Mouse (Mus musculus): Measurements from ENCODE around the gene Fam110a. TPM values are rescaled to one million over a fixed set of nuclear protein-coding genes. Genes with fewer than 3 reads are reported as not detected.
A peak's percentile ranks its signal among the peaks of the same experiment; 100 is the strongest.

Gene Fam110a
- polyA plus RNA-seq, 1 experiment from 2014 or later, result 87.5 TPM

- Histone ChIP-seq H3K4me2 (replicated peaks; ENCODE audit: low read depth, low read length) (no peak overlapping the region; the same call in 1 of the 2 replicates), H3K27me3 (ENCODE audit: control insufficient read depth, insufficient read depth, low read length) (no peaks in the 10 kb centered on the region), H3K9ac (ENCODE audit: low read depth, low read length) (no peak overlapping the region), H3K4me1 (replicated peaks; ENCODE audit: control insufficient read depth, insufficient read depth, low read length) (peaks cover 5% of the 10 kb centered on the region; the same call in 1 of the 2 replicates), H3K27ac (ENCODE audit: low read depth, low read length) (no peak overlapping the region), H3K9me3 (ENCODE audit: control insufficient read depth, low read length) (no peaks in the 10 kb centered on the region), H3K36me3 (ENCODE audit: control insufficient read depth, insufficient read depth, low read length) (no peaks in the 10 kb centered on the region), H3K4me3 (ENCODE audit: low read depth, low read length) (no peak overlapping the region)
- no peak for DNase-seq (ENCODE audit: low spot score)
- 91% methylated on average over 4 of the region's 4 CpGs for WGBS
- no peak for ATAC-seq (ENCODE audit: low FRiP score)
Measured at GRCm38 (mm10) chr2:151977689-151978440, 2.2 kb downstream of the Fam110a start.

- 78% methylated on average over 3 of the region's 3 CpGs for WGBS
- no peak overlapping the region for H3K9ac ChIP-seq (ENCODE audit: low read depth, low read length)
Measured at GRCm38 (mm10) chr2:151976067-151976466, 4.0 kb downstream of the Fam110a start.

GRCm38 (mm10) chr2:151975295-151975694 is 4.7 kb downstream of the Fam110a start:
- 86% methylated on average over 5 of the region's 5 CpGs for WGBS
- H3K36me3 ChIP-seq (ENCODE audit: control insufficient read depth, insufficient read depth, low read length), result no peaks in the 10 kb centered on the region
- peaks cover 14% of the 10 kb centered on the region for H3K4me1 ChIP-seq (replicated peaks; ENCODE audit: control insufficient read depth, insufficient read depth, low read length)
- no peaks in the 10 kb centered on the region for H3K27me3 ChIP-seq (ENCODE audit: control insufficient read depth, insufficient read depth, low read length)
- no peaks in the 10 kb centered on the region for H3K9me3 ChIP-seq (ENCODE audit: control insufficient read depth, low read length)
- H3K4me2 ChIP-seq (replicated peaks; ENCODE audit: low read depth, low read length), result no peak overlapping the region
- ATAC-seq (ENCODE audit: low FRiP score), result no peak
- no peak for DNase-seq (ENCODE audit: low spot score)
- no peak overlapping the region for H3K4me3 ChIP-seq (ENCODE audit: low read depth, low read length)
- no peak overlapping the region for H3K9ac ChIP-seq (ENCODE audit: low read depth, low read length)
- no peak overlapping the region for H3K27ac ChIP-seq (ENCODE audit: low read depth, low read length)

More at GRCm38 (mm10) chr2:151976067-151976466, 4.0 kb downstream of the Fam110a start:
- H3K36me3 ChIP-seq (ENCODE audit: control insufficient read depth, insufficient read depth, low read length), result no peaks in the 10 kb centered on the region
- H3K27ac ChIP-seq (ENCODE audit: low read depth, low read length), result no peak overlapping the region
- ATAC-seq (ENCODE audit: low FRiP score) (no peak), DNase-seq (ENCODE audit: low spot score) (no peak)
- no peaks in the 10 kb centered on the region for H3K27me3 ChIP-seq (ENCODE audit: control insufficient read depth, insufficient read depth, low read length)
- H3K4me2 ChIP-seq (replicated peaks; ENCODE audit: low read depth, low read length), result no peak overlapping the region
- H3K9me3 ChIP-seq (ENCODE audit: control insufficient read depth, low read length), result no peaks in the 10 kb centered on the region
- H3K4me1 ChIP-seq (replicated peaks; ENCODE audit: control insufficient read depth, insufficient read depth, low read length), result peaks cover 14% of the 10 kb centered on the region
- H3K4me3 ChIP-seq (ENCODE audit: low read depth, low read length), result no peak overlapping the region

- H3K9me3 ChIP-seq (ENCODE audit: control insufficient read depth, low read length), result no peaks in the 10 kb centered on the region
- peak; percentile 64 for DNase-seq (ENCODE audit: low spot score)
- H3K27me3 ChIP-seq (ENCODE audit: control insufficient read depth, insufficient read depth, low read length), result no peaks in the 10 kb centered on the region
- H3K27ac ChIP-seq (ENCODE audit: low read depth, low read length), result peak overlapping the region; percentile 93
- ATAC-seq (ENCODE audit: low FRiP score), result peak; percentile 28
- H3K9ac ChIP-seq (ENCODE audit: low read depth, low read length), result peak overlapping the region; percentile 62
- peak overlapping the region; percentile 43 for H3K4me2 ChIP-seq (replicated peaks; ENCODE audit: low read depth, low read length)
- H3K4me3 ChIP-seq (ENCODE audit: low read depth, low read length), result peak overlapping the region; percentile 27
- no peaks in the 10 kb centered on the region for H3K36me3 ChIP-seq (ENCODE audit: control insufficient read depth, insufficient read depth, low read length)
- 5% methylated on average over 36 of the region's 36 CpGs for WGBS
- peaks cover 18% of the 10 kb centered on the region for H3K4me1 ChIP-seq (replicated peaks; ENCODE audit: control insufficient read depth, insufficient read depth, low read length)
Measured at GRCm38 (mm10) chr2:151973595-151974562, 6.1 kb downstream of the Fam110a start.

GRCm38 (mm10) chr2:151972880-151973594 is 7.0 kb downstream of the Fam110a start:
- DNase-seq (ENCODE audit: low spot score), result peak; percentile 83
- Histone ChIP-seq H3K27ac (ENCODE audit: low read depth, low read length) (peak overlapping the region; percentile 93), H3K4me1 (replicated peaks; ENCODE audit: control insufficient read depth, insufficient read depth, low read length) (peaks cover 18% of the 10 kb centered on the region), H3K27me3 (ENCODE audit: control insufficient read depth, insufficient read depth, low read length) (no peaks in the 10 kb centered on the region), H3K36me3 (ENCODE audit: control insufficient read depth, insufficient read depth, low read length) (no peaks in the 10 kb centered on the region), H3K9ac (ENCODE audit: low read depth, low read length) (peak overlapping the region; percentile 62), H3K4me3 (ENCODE audit: low read depth, low read length) (peak overlapping the region; percentile 27), H3K9me3 (ENCODE audit: control insufficient read depth, low read length) (no peaks in the 10 kb centered on the region), H3K4me2 (replicated peaks; ENCODE audit: low read depth, low read length) (peak overlapping the region; percentile 43)
- 12% methylated on average over 23 of the region's 23 CpGs for WGBS
- ATAC-seq (ENCODE audit: low FRiP score), result peak; percentile 73

GRCm38 (mm10) chr2:151971748-151972147 is 8.3 kb downstream of the Fam110a start:
- WGBS, result 90% methylated on average over 5 of the region's 5 CpGs
- H3K9ac ChIP-seq (ENCODE audit: low read depth, low read length), result no peak overlapping the region
- H3K4me3 ChIP-seq (ENCODE audit: low read depth, low read length), result no peak overlapping the region
- DNase-seq (ENCODE audit: low spot score) (no peak), ATAC-seq (ENCODE audit: low FRiP score) (no peak)
- H3K9me3 ChIP-seq (ENCODE audit: control insufficient read depth, low read length), result no peaks in the 10 kb centered on the region
- H3K27ac ChIP-seq (ENCODE audit: low read depth, low read length), result 0 out of 2 replicates have a peak overlapping the region, but pooled peaks have one; percentile 36
- H3K27me3 ChIP-seq (ENCODE audit: control insufficient read depth, insufficient read depth, low read length), result no peaks in the 10 kb centered on the region
- peaks cover 18% of the 10 kb centered on the region for H3K4me1 ChIP-seq (replicated peaks; ENCODE audit: control insufficient read depth, insufficient read depth, low read length)
- no peaks in the 10 kb centered on the region for H3K36me3 ChIP-seq (ENCODE audit: control insufficient read depth, insufficient read depth, low read length)
- no peak overlapping the region for H3K4me2 ChIP-seq (replicated peaks; ENCODE audit: low read depth, low read length)

- WGBS, result 47% methylated on average over 50 of the region's 53 CpGs
- H3K27ac ChIP-seq (ENCODE audit: low read depth, low read length), result peak overlapping the region; percentile 85
- H3K4me2 ChIP-seq (replicated peaks; ENCODE audit: low read depth, low read length), result peak overlapping the region; percentile 84
- H3K27me3 ChIP-seq (ENCODE audit: control insufficient read depth, insufficient read depth, low read length), result no peaks in the 10 kb centered on the region; the same call in 1 of the 2 replicates
- peak overlapping the region; percentile 89 for H3K9ac ChIP-seq (ENCODE audit: low read depth, low read length)
- no peaks in the 10 kb centered on the region for H3K36me3 ChIP-seq (ENCODE audit: control insufficient read depth, insufficient read depth, low read length)
- no peaks in the 10 kb centered on the region for H3K9me3 ChIP-seq (ENCODE audit: control insufficient read depth, low read length)
- H3K4me3 ChIP-seq (ENCODE audit: low read depth, low read length), result peak overlapping the region; percentile 46
- ATAC-seq (ENCODE audit: low FRiP score) (peak; percentile 83), DNase-seq (ENCODE audit: low spot score) (peak; percentile 92)
- H3K4me1 ChIP-seq (replicated peaks; ENCODE audit: control insufficient read depth, insufficient read depth, low read length), result peaks cover 18% of the 10 kb centered on the region
Measured at GRCm38 (mm10) chr2:151970191-151971172, 9.5 kb downstream of the Fam110a start.

Data from hindbrain, embryonic 11.5 days (tissue).